Mouse (Mus musculus) G1E (cell line): Measurements from ENCODE around the gene Wdr41. TPM values are rescaled to one million over a fixed set of nuclear protein-coding genes. Genes with fewer than 3 reads are reported as not detected.

Experiments
- ATAC-seq: 2 replicates; pipeline ENCODE4 v1.8.0; 2016; ENCODE audit warnings: mild to moderate bottlenecking; ENCODE audit not compliant: insufficient number of reproducible peaks, poor library complexity, low FRiP score, severe bottlenecking; ENCODE audit errors: extremely low read depth
- DNase-seq: peaks from one replicate; pipeline ENCODE4 v3.0.0; 2012; ENCODE audit warnings: low spot score
- H3K27me3 ChIP-seq: 2 replicates; pipeline ENCODE4 v1.6.1; 2012; ENCODE audit warnings: mild to moderate bottlenecking, low read length, inconsistent platforms; ENCODE audit not compliant: insufficient read depth
- H3K36me3 ChIP-seq: replicated peaks from 2 replicates; pipeline ENCODE3; 2012; ENCODE audit warnings: mild to moderate bottlenecking, inconsistent platforms
- H3K4me1 ChIP-seq: 2 replicates; pipeline ENCODE4 v1.6.1; 2012; ENCODE audit warnings: low read depth, low read length, inconsistent platforms, mixed read lengths; ENCODE audit not compliant: insufficient read depth
- H3K4me3 ChIP-seq: 2 replicates; pipeline ENCODE4 v1.5.1; 2012; ENCODE audit warnings: low read depth, mild to moderate bottlenecking, inconsistent platforms, low read length, moderate library complexity, mixed read lengths
- H3K9me3 ChIP-seq: replicated peaks from 2 replicates; pipeline ENCODE4 v1.6.1; 2012; ENCODE audit warnings: inconsistent platforms
- CTCF ChIP-seq: IDR thresholded peaks from 2 replicates; pipeline ENCODE4 v1.5.1; 2012; ENCODE audit warnings: low read depth, low read length, inconsistent platforms, mixed read lengths
- GATA1 ChIP-seq: IDR thresholded peaks from 2 replicates; pipeline ENCODE4 v1.6.1; 2012; ENCODE audit warnings: borderline replicate concordance, low read length, inconsistent platforms, mixed read lengths
- GATA2 ChIP-seq: IDR thresholded peaks from 2 replicates; pipeline ENCODE4 v1.6.1; 2012; ENCODE audit warnings: low read depth, low read length, inconsistent platforms, borderline replicate concordance
- POLR2AphosphoS5 ChIP-seq: IDR thresholded peaks from 2 replicates; pipeline ENCODE4 v1.6.1; 2012; ENCODE audit warnings: low read depth, low read length, inconsistent platforms; ENCODE audit not compliant: insufficient replicate concordance
- TAL1 ChIP-seq: conservative IDR thresholded peaks from 2 replicates; pipeline ENCODE4 v1.6.1; 2012; ENCODE audit warnings: low read depth, low read length, inconsistent platforms, mixed read lengths
- polyA plus RNA-seq: library from polyadenylated mRNA; stranded (reverse); fragments of >175 nt; gene quantifications from 2 replicates; pipeline ENCODE4 v1.2.3, GENCODE M21; 2012
- total RNA-seq, 2 experiments: library from RNA; stranded (forward) in 1 of 2; stranded (reverse) in 1 of 2; fragments of 200-1000 nt in 1 of 2; fragments of >200 nt in 1 of 2; fragmentation: Nextera tagmentation in 1 of 2; gene quantifications; 2 replicates each; pipeline ENCODE4 v1.2.3; 2014 to 2017

Gene Wdr41
- total and polyA plus RNA-seq, 3 experiments = 5.3 to 26.2 (median 15.7) TPM

DNA sequence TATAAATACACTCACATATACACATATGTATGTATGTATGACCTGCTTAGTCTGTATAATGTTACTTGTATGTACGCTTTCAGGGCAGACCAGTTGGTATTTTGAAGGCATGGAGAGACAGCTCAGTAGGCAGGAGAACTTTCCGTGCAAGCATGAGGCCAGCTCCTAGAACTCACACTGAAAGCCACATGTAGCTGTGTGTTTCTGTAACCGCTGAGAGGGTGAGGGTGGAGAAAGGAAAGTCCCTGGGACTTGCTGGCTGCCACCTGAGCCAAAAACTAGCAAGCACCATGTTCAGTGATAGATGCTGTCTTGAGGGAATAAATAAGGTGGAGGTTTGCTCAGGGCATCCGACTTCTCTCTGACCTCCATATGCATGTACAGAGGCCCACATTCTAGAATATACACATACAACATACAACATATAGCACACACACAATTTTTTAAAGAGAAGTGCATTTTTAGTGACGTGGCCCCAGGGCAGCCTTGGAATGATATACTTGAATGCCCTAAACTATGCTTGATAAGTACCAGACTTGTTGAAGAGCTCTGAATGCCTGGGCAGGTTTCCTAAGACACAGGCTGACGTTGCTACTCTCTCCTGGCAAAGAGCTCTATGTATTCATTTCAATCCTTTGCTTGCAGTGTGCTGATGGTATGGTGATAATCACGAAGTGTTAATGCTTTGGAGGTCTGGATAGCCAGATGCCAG is 35.6 kb downstream of the Wdr41 start:
- TF ChIP-seq CTCF (no peak), TAL1 (no peak), GATA1 (no peak), GATA2 (no peak), POLR2AphosphoS5 (no peak)
- no peak for DNase-seq
- ATAC-seq = no peak
- Histone ChIP-seq H3K4me1 (no peaks in the 10 kb centered on the region), H3K36me3 (peaks cover 48% of the 10 kb centered on the region), H3K4me3 (no peak overlapping the region), H3K27me3 (no peaks in the 10 kb centered on the region), H3K9me3 (no peaks in the 10 kb centered on the region)

DNA sequence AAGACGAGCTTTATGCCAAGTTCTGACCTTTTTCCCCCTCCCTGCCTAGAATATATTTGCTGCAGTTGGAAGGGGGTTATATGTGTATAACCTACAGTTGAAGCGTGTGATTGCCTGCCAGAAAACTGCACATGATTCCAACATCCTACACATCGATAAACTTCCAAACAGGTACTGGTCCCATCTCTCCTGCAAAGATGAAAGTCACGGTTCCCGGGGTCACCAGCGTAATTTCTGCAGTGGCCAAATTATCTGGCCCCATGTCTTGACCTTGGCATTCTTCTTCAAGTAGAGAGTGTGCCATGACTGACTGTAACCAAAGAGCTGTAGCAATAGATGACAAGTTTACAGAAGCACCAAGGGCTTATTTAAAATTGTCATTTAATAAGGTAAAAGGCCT is 41.1 kb downstream of the Wdr41 start:
- no peak for DNase-seq
- TF ChIP-seq CTCF (no peak), POLR2AphosphoS5 (no peak), TAL1 (no peak), GATA2 (no peak), GATA1 (no peak)
- Histone ChIP-seq H3K4me3 (no peak overlapping the region), H3K36me3 (peaks cover 57% of the 10 kb centered on the region), H3K27me3 (no peaks in the 10 kb centered on the region), H3K9me3 (no peaks in the 10 kb centered on the region), H3K4me1 (peaks cover 15% of the 10 kb centered on the region)
- ATAC-seq = no peak

DNA sequence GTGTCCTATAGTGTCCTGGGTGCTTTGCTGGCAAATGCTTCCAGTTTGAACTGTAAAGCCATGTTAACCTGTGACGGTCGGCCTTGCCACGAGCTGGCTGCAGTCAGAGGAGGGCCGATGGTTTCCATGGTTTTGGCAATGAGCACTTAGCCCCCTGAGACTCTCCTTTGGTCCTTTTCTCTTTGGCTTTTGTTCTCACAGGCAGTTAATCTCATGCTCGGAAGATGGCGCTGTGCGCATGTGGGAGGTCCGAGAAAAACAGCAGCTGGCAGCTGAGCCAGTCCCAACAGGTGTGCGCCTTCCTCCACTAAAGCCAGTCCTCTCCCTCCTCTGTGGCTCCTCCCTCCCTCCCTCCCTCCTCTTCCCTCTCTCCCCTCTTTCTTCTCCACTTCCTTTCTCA is 41.8 kb downstream of the Wdr41 start:
- Histone ChIP-seq H3K9me3 (no peaks in the 10 kb centered on the region), H3K27me3 (no peaks in the 10 kb centered on the region), H3K36me3 (peaks cover 60% of the 10 kb centered on the region), H3K4me1 (peaks cover 15% of the 10 kb centered on the region), H3K4me3 (no peak overlapping the region)
- ATAC-seq (no peak), DNase-seq (no peak)
- TF ChIP-seq GATA1 = no peak
- no peak for TF ChIP-seq POLR2AphosphoS5
- no peak for TF ChIP-seq TAL1
- no peak for TF ChIP-seq GATA2
- TF ChIP-seq CTCF = no peak

GRCm38 (mm10) chr13:95019345-95019744 is 43.2 kb downstream of the Wdr41 start:
- Histone ChIP-seq H3K36me3 (peaks cover 70% of the 10 kb centered on the region), H3K27me3 (no peaks in the 10 kb centered on the region), H3K4me1 (peaks cover 15% of the 10 kb centered on the region), H3K9me3 (no peaks in the 10 kb centered on the region), H3K4me3 (no peak overlapping the region)
- DNase-seq = peak; percentile 43
- TF ChIP-seq GATA2 = no peak
- TF ChIP-seq CTCF = no peak
- TF ChIP-seq GATA1 = no peak
- TF ChIP-seq POLR2AphosphoS5 = no peak
- no peak for TF ChIP-seq TAL1
- peak; percentile 78 for ATAC-seq

DNA sequence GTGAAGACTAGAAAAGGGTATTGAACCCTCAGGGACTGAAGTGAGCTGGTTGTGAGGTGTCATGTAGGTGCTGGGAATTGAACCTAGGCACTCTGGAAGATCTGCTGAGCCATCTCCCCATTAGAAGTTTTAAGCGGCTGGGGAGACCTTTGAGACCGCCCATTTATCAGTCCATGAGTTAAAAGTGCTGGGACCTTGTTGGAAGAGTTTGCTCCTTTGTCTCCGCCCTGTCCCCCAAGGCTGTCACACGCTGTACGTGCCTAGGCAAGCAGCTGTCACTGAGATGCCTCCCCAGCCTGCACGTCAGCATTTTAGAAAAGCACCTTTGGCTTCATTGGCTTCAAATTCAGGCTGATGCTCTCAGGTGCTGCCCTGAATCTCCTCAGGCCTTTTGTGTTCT is 44.1 kb downstream of the Wdr41 start:
- Histone ChIP-seq H3K36me3 (peaks cover 67% of the 10 kb centered on the region), H3K27me3 (no peaks in the 10 kb centered on the region)

DNA sequence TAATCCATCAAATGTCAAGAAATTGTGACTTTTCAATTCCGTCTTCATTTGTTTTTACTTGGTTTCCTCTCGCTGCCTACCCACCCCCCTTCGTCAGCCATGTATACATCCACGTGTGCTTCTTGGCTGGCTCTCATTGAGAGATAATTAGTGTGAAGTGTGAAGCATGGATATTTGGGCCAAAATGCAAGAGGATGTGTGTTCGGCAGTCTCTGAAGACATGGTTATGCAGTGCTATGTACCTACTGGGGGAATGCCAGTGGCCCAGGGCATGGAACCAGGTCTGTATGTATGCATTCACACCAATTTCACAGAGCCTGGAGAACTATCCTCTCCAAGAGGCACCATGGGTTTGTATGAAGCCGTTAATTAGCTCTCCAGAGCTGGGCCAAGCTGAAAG is 54.7 kb downstream of the Wdr41 start:
- Histone ChIP-seq H3K36me3 (peaks cover 16% of the 10 kb centered on the region), H3K27me3 (peaks cover 10% of the 10 kb centered on the region; the same call in 1 of the 2 replicates), H3K9me3 (peaks cover 9% of the 10 kb centered on the region), H3K4me1 (no peaks in the 10 kb centered on the region), H3K4me3 (no peak overlapping the region)
- DNase-seq (no peak), ATAC-seq (no peak)
- TF ChIP-seq CTCF (no peak), GATA1 (no peak), GATA2 (no peak), TAL1 (no peak), POLR2AphosphoS5 (no peak)

More for the DNA sequence above, 44.1 kb downstream of the Wdr41 start:
- Histone ChIP-seq H3K4me3 (no peak overlapping the region), H3K4me1 (peaks cover 15% of the 10 kb centered on the region), H3K9me3 (no peaks in the 10 kb centered on the region)
- TF ChIP-seq POLR2AphosphoS5 (no peak), GATA1 (no peak), CTCF (no peak), GATA2 (no peak), TAL1 (no peak)
- DNase-seq (no peak), ATAC-seq (no peak)
